Mouse (Mus musculus) hindbrain, embryonic 14.5 days (tissue): ENCODE data around the gene Hnrnpd. TPM values are rescaled to one million over a fixed set of nuclear protein-coding genes. Genes with fewer than 3 reads are reported as not detected.

ENCODE experiments used
- ATAC-seq: fragments of 200-750 bp; cut with Nextera tagmentation; 2 replicates; pipeline ENCODE4 v1.8.0; 2017; ENCODE audit warnings: moderate number of reproducible peaks, mild to moderate bottlenecking, moderate TSS enrichment, moderate library complexity; ENCODE audit not compliant: low FRiP score
- DNase-seq: peaks from one replicate; pipeline ENCODE4 v3.0.0-alpha.2; 2015; ENCODE audit warnings: low spot score
- H3K27ac ChIP-seq: fragments of 300-500 bp; sonication (generic); 2 replicates; pipeline ENCODE4 v1.5.1; 2014; ENCODE audit warnings: mild to moderate bottlenecking, moderate library complexity
- H3K27me3 ChIP-seq: fragments of 300-500 bp; sonication (generic); 2 replicates; pipeline ENCODE4 v1.6.1; 2014; ENCODE audit warnings: mild to moderate bottlenecking, low read length, mixed read lengths; ENCODE audit not compliant: control insufficient read depth, insufficient read depth
- H3K36me3 ChIP-seq: fragments of 300-500 bp; sonication (generic); replicated peaks from 2 replicates; pipeline ENCODE4 v1.6.1; 2014; ENCODE audit not compliant: control insufficient read depth, insufficient read depth
- H3K4me1 ChIP-seq: fragments of 300-500 bp; sonication (generic); replicated peaks from 2 replicates; pipeline ENCODE4 v1.6.1; 2014; ENCODE audit warnings: antibody characterized with exemption, low read length, mixed read lengths; ENCODE audit not compliant: control insufficient read depth, insufficient read depth
- H3K4me2 ChIP-seq: fragments of 300-500 bp; sonication (generic); replicated peaks from 2 replicates; pipeline ENCODE4 v1.6.1; 2014; ENCODE audit warnings: mild to moderate bottlenecking, moderate library complexity
- H3K4me3 ChIP-seq: fragments of 300-500 bp; sonication (generic); replicated peaks from 2 replicates; pipeline ENCODE4 v1.5.1; 2014; ENCODE audit warnings: mild to moderate bottlenecking, low read length
- H3K9ac ChIP-seq: fragments of 300-500 bp; sonication (generic); 2 replicates; pipeline ENCODE4 v1.6.1; 2014
- H3K9me3 ChIP-seq: fragments of 300-500 bp; sonication (generic); 2 replicates; pipeline ENCODE4 v1.6.1; 2016; ENCODE audit warnings: low read length; ENCODE audit not compliant: control insufficient read depth
- WGBS: fragments of 180-500 bp; shearing (Covaris S2); extraction: QIAGEN DNeasy Blood & Tissue Kit; methylation state at CpG from one replicate; pipeline ENCODE4 v1.1.7; 2014; 5-methylcytosine and 5-hydroxymethylcytosine counted together
- polyA plus RNA-seq: library from polyadenylated mRNA; unstranded; fragments of >200 nt; fragmentation: Nextera tagmentation; extraction: Ambion mirVana; gene quantifications from 2 replicates; pipeline ENCODE4 v1.2.1, GENCODE M21; 2014

Gene Hnrnpd
- polyA plus RNA-seq, 1 experiment from 2014 or later, result 105 TPM

- no peak for DNase-seq
- 74% methylated on average over 1 of the region's 1 CpGs for WGBS
- peaks cover 6% of the 10 kb centered on the region; the same call in 1 of the 2 replicates for H3K36me3 ChIP-seq
Observed at GRCm38 (mm10) chr5:99975776-99976175, 3.0 kb downstream of the Hnrnpd start.

GRCm38 (mm10) chr5:99975061-99975460 lies 3.7 kb downstream of the Hnrnpd start:
- Histone ChIP-seq H3K9me3 (no peaks in the 10 kb centered on the region), H3K4me3 (no peak overlapping the region), H3K4me2 (peak overlapping the region; percentile 72), H3K36me3 (peaks cover 11% of the 10 kb centered on the region; the same call in 1 of the 2 replicates), H3K27me3 (no peaks in the 10 kb centered on the region), H3K9ac (no peak overlapping the region), H3K4me1 (peaks cover 41% of the 10 kb centered on the region), H3K27ac (no peak overlapping the region)
- ATAC-seq (no peak), DNase-seq (no peak)
- 65% methylated on average over 4 of the region's 4 CpGs for WGBS

More at GRCm38 (mm10) chr5:99975776-99976175, 3.0 kb downstream of the Hnrnpd start:
- Histone ChIP-seq H3K4me1 (peaks cover 42% of the 10 kb centered on the region), H3K4me3 (peak overlapping the region; percentile 96; the same call in 1 of the 2 replicates), H3K27me3 (no peaks in the 10 kb centered on the region), H3K9me3 (no peaks in the 10 kb centered on the region), H3K9ac (peak overlapping the region; percentile 31; the same call in 1 of the 2 replicates), H3K27ac (no peak overlapping the region), H3K4me2 (peak overlapping the region; percentile 72)
- ATAC-seq, result no peak

DNA sequence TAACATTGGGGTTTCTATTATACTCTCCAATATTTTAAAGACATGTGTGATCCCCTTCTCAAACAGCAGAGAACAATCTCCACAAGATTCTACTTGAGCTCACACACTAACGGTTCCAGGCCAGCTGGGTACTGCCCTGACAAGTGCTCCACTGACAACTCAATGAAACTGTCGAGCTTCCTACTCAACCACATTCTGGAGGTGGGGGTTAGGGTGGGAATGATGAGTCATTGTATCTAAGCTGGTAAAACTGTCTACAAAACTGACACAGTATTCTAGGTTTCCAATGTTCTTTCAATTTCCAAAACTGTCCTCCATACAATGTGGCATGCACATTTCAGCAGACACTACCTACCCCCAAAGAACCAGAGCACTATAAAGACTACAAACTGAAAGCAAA lies 4.8 kb downstream of the Hnrnpd start:
- Histone ChIP-seq H3K9me3 (no peaks in the 10 kb centered on the region), H3K9ac (no peak overlapping the region), H3K27ac (no peak overlapping the region), H3K27me3 (no peaks in the 10 kb centered on the region), H3K4me1 (peaks cover 37% of the 10 kb centered on the region), H3K36me3 (peaks cover 17% of the 10 kb centered on the region; the same call in 1 of the 2 replicates), H3K4me3 (no peak overlapping the region), H3K4me2 (peak overlapping the region; percentile 72)
- DNase-seq (no peak), ATAC-seq (no peak)
- 14% methylated on average over 2 of the region's 2 CpGs for WGBS

DNA sequence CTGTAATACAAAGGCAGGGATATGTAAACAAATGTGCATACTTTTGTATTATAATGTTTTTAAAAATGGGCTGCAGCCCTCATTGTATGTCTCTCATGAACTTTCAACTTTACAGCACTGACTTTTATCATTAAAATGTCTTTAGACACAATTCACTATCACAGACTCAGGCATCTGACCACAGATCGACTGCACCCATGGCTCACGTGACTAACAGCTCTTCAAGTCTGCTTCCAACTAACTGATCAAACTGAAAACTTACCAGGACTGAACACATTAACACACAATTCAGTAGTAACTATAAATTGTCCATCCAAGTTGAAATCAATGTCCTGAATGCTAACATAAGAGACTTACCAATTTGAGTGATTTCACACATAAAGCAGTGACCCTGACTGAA lies 18.8 kb downstream of the Hnrnpd start:
- H3K27me3 ChIP-seq, result no peaks in the 10 kb centered on the region
- no peaks in the 10 kb centered on the region for H3K9me3 ChIP-seq
- DNase-seq (no peak), ATAC-seq (no peak)
- H3K9ac ChIP-seq, result no peak overlapping the region
- H3K27ac ChIP-seq, result no peak overlapping the region
- H3K36me3 ChIP-seq, result peaks cover 70% of the 10 kb centered on the region
- H3K4me3 ChIP-seq, result no peak overlapping the region
- H3K4me2 ChIP-seq, result no peak overlapping the region
- 80% methylated on average over 2 of the region's 2 CpGs for WGBS
- no peaks in the 10 kb centered on the region for H3K4me1 ChIP-seq

GRCm38 (mm10) chr5:99959236-99959936 lies 19.4 kb downstream of the Hnrnpd start:
- H3K36me3 ChIP-seq, result peaks cover 64% of the 10 kb centered on the region
- WGBS, result 78% methylated on average over 2 of the region's 2 CpGs
- no peak overlapping the region for H3K9ac ChIP-seq
- H3K4me1 ChIP-seq, result no peaks in the 10 kb centered on the region
- ATAC-seq (no peak), DNase-seq (no peak)
- no peaks in the 10 kb centered on the region for H3K27me3 ChIP-seq
- no peak overlapping the region for H3K4me3 ChIP-seq
- no peaks in the 10 kb centered on the region for H3K9me3 ChIP-seq
- H3K4me2 ChIP-seq, result no peak overlapping the region
- no peak overlapping the region for H3K27ac ChIP-seq

DNA sequence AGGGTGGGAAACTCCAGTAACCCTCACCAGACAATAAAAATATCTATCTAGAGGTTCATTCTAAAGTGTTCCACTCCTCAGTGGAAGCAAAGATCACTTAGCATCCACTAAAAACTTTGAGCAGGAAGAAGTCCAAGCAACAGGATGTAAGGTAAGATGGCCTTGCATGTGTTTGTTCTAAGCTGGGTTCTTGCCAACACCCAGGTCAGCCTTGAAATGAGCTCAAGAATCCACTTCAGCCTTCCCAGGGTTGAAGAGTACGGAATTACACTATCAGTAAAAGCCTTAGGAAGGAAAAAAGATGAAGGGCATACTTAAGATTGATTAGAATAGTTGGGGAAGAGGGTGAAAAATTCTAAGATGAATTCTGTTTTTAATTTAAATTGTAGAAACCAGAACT lies 20.1 kb downstream of the Hnrnpd start:
- Histone ChIP-seq H3K27me3 (no peaks in the 10 kb centered on the region), H3K4me2 (no peak overlapping the region), H3K4me1 (no peaks in the 10 kb centered on the region), H3K36me3 (peaks cover 57% of the 10 kb centered on the region), H3K27ac (no peak overlapping the region), H3K4me3 (no peak overlapping the region), H3K9me3 (no peaks in the 10 kb centered on the region), H3K9ac (no peak overlapping the region)
- ATAC-seq (no peak), DNase-seq (no peak)
- WGBS, result 94% methylated on average over 1 of the region's 1 CpGs

DNA sequence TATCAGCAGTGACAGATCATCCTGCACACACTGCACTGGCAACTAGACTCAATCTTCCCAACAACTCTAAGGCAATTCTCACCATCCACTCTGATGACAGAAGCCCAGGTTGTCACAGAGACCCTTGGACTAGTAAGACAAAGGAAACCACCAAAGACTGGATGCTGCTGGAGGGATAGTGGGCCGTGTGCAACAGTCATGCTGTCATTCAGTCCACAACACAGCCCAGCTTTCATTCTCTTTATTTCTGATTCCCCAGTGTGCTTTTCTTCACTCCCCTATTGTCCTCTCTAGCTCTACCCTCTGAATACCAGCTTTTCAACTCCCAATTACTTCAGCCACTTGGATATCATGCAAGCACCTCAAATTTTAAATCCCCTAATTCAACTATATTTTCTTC lies 24.9 kb downstream of the Hnrnpd start:
- Histone ChIP-seq H3K9me3 (no peaks in the 10 kb centered on the region), H3K36me3 (peaks cover 17% of the 10 kb centered on the region), H3K27ac (no peak overlapping the region), H3K4me2 (no peak overlapping the region), H3K27me3 (no peaks in the 10 kb centered on the region), H3K9ac (no peak overlapping the region), H3K4me3 (no peak overlapping the region), H3K4me1 (no peaks in the 10 kb centered on the region)
- 8% methylated on average over 1 of the region's 1 CpGs for WGBS
- DNase-seq (no peak), ATAC-seq (peak; percentile 40; the same call in 1 of the 2 replicates)

- no peak for DNase-seq
- no peak overlapping the region for H3K4me3 ChIP-seq
- no peak for ATAC-seq
- H3K4me2 ChIP-seq, result no peak overlapping the region
- no peaks in the 10 kb centered on the region for H3K9me3 ChIP-seq
- H3K27me3 ChIP-seq, result no peaks in the 10 kb centered on the region
- peaks cover 6% of the 10 kb centered on the region for H3K36me3 ChIP-seq
- 81% methylated on average over 5 of the region's 5 CpGs for WGBS
- H3K4me1 ChIP-seq, result no peaks in the 10 kb centered on the region
- no peak overlapping the region for H3K9ac ChIP-seq
- no peak overlapping the region for H3K27ac ChIP-seq
Observed at GRCm38 (mm10) chr5:99952513-99952912, 26.2 kb downstream of the Hnrnpd start.

GRCm38 (mm10) chr5:99941776-99942502 lies 36.8 kb downstream of the Hnrnpd start:
- no peak overlapping the region for H3K4me3 ChIP-seq
- no peak for DNase-seq
- H3K36me3 ChIP-seq, result no peaks in the 10 kb centered on the region
- no peak for ATAC-seq
- no peak overlapping the region for H3K9ac ChIP-seq
- 35% methylated on average over 10 of the region's 10 CpGs for WGBS
- no peaks in the 10 kb centered on the region for H3K27me3 ChIP-seq
- H3K4me1 ChIP-seq, result no peaks in the 10 kb centered on the region
- H3K4me2 ChIP-seq, result no peak overlapping the region
- peaks cover 15% of the 10 kb centered on the region for H3K9me3 ChIP-seq
- H3K27ac ChIP-seq, result no peak overlapping the region
